Mouse (Mus musculus) kidney, embryonic 16.5 days (tissue): ENCODE measurements around the gene Hk2. TPM values are rescaled to one million over a fixed set of nuclear protein-coding genes. Genes with fewer than 3 reads are reported as not detected.

Experiments
- ATAC-seq: fragments of 200-750 bp; cut with Nextera tagmentation; 2 replicates; pipeline ENCODE4 v1.8.0; 2017; ENCODE audit warnings: moderate TSS enrichment; ENCODE audit not compliant: low FRiP score, low TSS enrichment
- H3K27ac ChIP-seq: fragments of 300-500 bp; sonication (generic); 2 replicates; pipeline ENCODE4 v1.5.1; 2014; ENCODE audit warnings: low read length
- H3K27me3 ChIP-seq: fragments of 300-500 bp; sonication (generic); 2 replicates; pipeline ENCODE4 v1.6.1; 2014; ENCODE audit warnings: low read length, control low read depth, mixed read lengths; ENCODE audit not compliant: insufficient read depth
- H3K36me3 ChIP-seq: fragments of 300-500 bp; sonication (generic); 2 replicates; pipeline ENCODE4 v1.6.1; 2014; ENCODE audit warnings: low read length, control low read depth, mixed read lengths; ENCODE audit not compliant: insufficient read depth
- H3K4me1 ChIP-seq: fragments of 300-500 bp; sonication (generic); 2 replicates; pipeline ENCODE4 v1.6.1; 2014; ENCODE audit warnings: low read length, control low read depth, mixed read lengths; ENCODE audit not compliant: insufficient read depth
- H3K4me2 ChIP-seq: fragments of 300-500 bp; sonication (generic); replicated peaks from 2 replicates; pipeline ENCODE4 v1.6.1; 2014; ENCODE audit warnings: low read depth, low read length
- H3K4me3 ChIP-seq: fragments of 300-500 bp; sonication (generic); 2 replicates; pipeline ENCODE4 v1.5.1; 2014; ENCODE audit warnings: mild to moderate bottlenecking, low read length
- H3K9ac ChIP-seq: fragments of 300-500 bp; sonication (generic); replicated peaks from 2 replicates; pipeline ENCODE4 v1.6.1; 2014; ENCODE audit warnings: low read length
- H3K9me3 ChIP-seq: fragments of 300-500 bp; sonication (generic); 2 replicates; pipeline ENCODE4 v1.6.1; 2016; ENCODE audit warnings: low read length, control low read depth
- WGBS: fragments of 180-500 bp; shearing (Covaris S2); extraction: QIAGEN DNeasy Blood & Tissue Kit; methylation state at CpG from one replicate; pipeline ENCODE4 v1.1.7; 2014; 5-methylcytosine and 5-hydroxymethylcytosine counted together
- polyA plus RNA-seq: library from polyadenylated mRNA; unstranded; fragments of >200 nt; fragmentation: Nextera tagmentation; extraction: Ambion mirVana; gene quantifications from 2 replicates; pipeline ENCODE4 v1.2.1, GENCODE M21; 2015

Gene Hk2
- polyA plus RNA-seq, 1 experiment from 2014 or later = 16.3 TPM

DNA sequence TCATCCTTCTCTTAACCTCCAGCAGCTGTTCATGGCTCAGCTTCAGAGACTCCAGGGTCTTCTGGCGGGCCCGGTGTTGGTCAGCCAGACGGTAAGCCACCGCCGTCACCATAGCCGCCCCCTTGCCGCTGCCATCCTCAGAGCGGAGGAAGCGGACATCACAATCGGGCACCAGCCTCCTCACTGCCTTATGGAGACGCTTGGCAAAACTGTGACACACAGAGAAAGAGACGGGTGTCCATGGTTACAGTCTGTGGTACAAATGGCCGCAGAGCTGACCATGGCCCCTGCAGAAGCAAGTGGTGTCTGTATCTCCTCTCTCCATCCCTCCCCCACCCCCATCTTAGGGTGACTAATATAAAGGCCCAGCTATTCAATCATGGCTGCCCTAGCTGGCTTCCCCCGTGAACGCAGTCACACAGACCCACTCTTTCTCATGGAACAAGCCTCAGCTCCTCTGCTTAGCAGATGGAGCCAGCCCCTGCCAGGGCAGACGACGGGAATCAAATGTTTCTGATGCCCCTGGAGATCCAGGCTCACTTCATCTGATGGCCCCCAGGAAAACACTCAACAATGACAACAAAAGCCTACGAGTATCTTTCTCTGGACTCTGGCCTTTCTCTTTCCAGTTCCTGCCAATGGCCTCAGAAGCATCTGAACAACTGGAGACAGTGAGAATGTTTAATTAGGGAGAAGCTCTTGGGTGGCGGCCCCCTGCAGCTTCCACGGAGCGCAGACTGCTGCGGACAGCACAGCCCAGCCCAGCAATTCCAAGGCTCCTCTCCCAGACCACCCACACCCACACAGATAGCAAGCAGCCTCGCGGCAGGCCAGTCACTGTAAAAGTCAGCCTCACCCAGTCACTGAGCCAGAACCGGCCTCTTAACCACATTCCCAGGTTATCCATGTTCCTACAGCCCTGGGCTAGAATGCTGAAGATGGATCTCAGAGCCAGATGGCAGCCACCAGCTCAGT lies 37.3 kb downstream of the Hk2 start:
- H3K27ac ChIP-seq = peak overlapping the region; percentile 63
- H3K9ac ChIP-seq = no peak overlapping the region
- H3K4me3 ChIP-seq = no peak overlapping the region
- 0 out of 2 replicates have a peak, but pooled peaks cover 3% of the 10 kb centered on the region for H3K4me1 ChIP-seq
- no peak overlapping the region; the same call in 1 of the 2 replicates for H3K4me2 ChIP-seq
- H3K27me3 ChIP-seq = no peaks in the 10 kb centered on the region
- H3K9me3 ChIP-seq = no peaks in the 10 kb centered on the region
- peak; percentile 52 for ATAC-seq
- WGBS = 81% methylated on average over 25 of the region's 25 CpGs
- H3K36me3 ChIP-seq = peaks cover 21% of the 10 kb centered on the region; the same call in 1 of the 2 replicates

DNA sequence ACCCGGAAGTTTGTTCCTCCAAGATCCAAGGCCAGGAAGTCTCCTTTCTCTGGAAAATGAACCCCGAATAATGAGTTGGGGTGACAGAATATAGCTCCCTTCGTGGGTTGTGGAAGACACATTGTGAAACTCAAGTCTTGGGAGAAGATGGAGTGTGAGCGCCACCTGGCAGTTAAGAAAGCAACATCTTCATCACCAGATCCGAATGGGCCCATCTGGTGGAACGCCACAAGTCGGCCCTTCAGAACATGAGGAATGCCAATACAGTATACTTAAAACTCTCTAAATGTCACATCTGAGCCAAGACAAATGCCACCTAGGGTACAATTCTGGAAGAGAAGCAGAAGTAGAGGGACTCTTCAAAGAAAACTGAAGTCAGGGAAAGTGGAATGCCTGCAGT lies 38.9 kb downstream of the Hk2 start:
- Histone ChIP-seq H3K4me1 (0 out of 2 replicates have a peak, but pooled peaks cover 1% of the 10 kb centered on the region), H3K9ac (no peak overlapping the region), H3K4me3 (no peak overlapping the region), H3K9me3 (no peaks in the 10 kb centered on the region), H3K27me3 (no peaks in the 10 kb centered on the region), H3K36me3 (peaks cover 31% of the 10 kb centered on the region; the same call in 1 of the 2 replicates), H3K4me2 (no peak overlapping the region), H3K27ac (no peak overlapping the region)
- no peak for ATAC-seq
- WGBS = 83% methylated on average over 7 of the region's 7 CpGs

DNA sequence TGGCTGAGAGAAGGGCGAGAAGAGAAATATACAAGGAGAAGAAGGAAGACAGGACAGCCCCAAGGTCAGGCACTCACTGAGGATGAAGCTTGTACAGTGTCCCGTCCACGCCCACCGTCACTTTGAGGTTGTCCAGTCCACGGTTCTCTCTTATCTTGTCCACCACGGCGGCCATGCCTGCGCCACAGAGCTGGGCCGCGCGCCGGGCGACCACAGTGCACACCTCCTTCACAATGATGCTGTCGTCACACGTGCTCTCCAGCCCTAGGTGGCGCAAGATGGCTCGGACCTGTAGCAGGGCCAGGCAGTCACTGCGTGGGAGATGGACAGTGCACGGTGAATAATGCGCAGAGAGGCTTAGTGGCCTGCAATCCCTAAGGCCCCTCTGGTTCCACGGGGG lies 45.6 kb downstream of the Hk2 start:
- H3K4me2 ChIP-seq = no peak overlapping the region
- ATAC-seq = no peak
- H3K4me1 ChIP-seq = no peaks in the 10 kb centered on the region
- H3K36me3 ChIP-seq = peaks cover 32% of the 10 kb centered on the region
- H3K4me3 ChIP-seq = no peak overlapping the region
- 94% methylated on average over 21 of the region's 21 CpGs for WGBS
- no peak overlapping the region for H3K27ac ChIP-seq
- H3K9me3 ChIP-seq = no peaks in the 10 kb centered on the region
- no peak overlapping the region for H3K9ac ChIP-seq
- H3K27me3 ChIP-seq = no peaks in the 10 kb centered on the region

DNA sequence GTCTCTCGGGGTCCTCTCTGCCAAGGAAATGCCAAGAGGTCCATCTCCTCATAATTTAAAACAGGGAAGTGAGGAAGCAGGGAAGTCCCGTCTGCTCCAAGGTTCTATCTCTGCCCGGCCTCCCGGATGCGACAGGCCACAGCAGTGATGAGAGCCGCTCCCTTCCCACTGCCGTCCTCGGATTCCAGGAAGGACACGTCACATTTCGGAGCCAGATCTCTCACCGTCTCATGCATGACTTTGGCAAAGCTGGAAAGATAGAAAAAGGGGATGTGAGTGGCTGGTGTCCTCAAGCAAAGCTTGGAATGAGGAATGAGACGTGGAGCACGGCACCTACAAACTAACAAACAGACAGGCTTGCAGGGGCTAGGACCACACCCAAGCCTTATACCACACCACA lies 47.0 kb downstream of the Hk2 start:
- Histone ChIP-seq H3K9me3 (no peaks in the 10 kb centered on the region), H3K36me3 (peaks cover 27% of the 10 kb centered on the region), H3K4me1 (peaks cover 7% of the 10 kb centered on the region; the same call in 1 of the 2 replicates), H3K27me3 (no peaks in the 10 kb centered on the region), H3K4me3 (no peak overlapping the region), H3K27ac (no peak overlapping the region), H3K4me2 (no peak overlapping the region), H3K9ac (no peak overlapping the region)
- WGBS = 90% methylated on average over 13 of the region's 13 CpGs
- no peak for ATAC-seq

DNA sequence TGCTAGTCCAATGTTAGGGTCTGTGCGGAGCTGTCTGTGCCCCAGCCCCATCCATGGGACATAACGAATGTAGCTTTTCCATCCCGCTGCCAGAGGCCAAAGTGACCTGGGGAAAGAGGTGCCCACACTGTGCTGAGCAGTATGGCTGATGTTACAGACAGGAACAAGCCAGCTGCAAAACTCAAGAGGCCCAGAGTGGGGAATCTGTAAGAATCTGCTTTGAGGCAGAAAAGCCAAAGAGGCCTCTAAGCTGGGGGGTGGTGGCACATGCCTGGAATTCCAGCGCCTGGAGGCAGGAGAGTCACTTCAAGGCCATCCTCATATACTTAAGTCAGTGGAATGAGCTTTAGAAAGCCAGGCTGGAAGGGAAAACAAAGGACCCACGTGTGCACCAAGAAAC lies 50.9 kb downstream of the Hk2 start:
- H3K4me2 ChIP-seq = no peak overlapping the region
- H3K36me3 ChIP-seq = peaks cover 6% of the 10 kb centered on the region; the same call in 1 of the 2 replicates
- H3K9me3 ChIP-seq = no peaks in the 10 kb centered on the region
- H3K4me3 ChIP-seq = no peak overlapping the region
- peak overlapping the region; percentile 73 for H3K27ac ChIP-seq
- peak; percentile 80 for ATAC-seq
- H3K9ac ChIP-seq = peak overlapping the region; percentile 32; the same call in 1 of the 2 replicates
- H3K27me3 ChIP-seq = no peaks in the 10 kb centered on the region
- 41% methylated on average over 5 of the region's 5 CpGs for WGBS
- peaks cover 7% of the 10 kb centered on the region; the same call in 1 of the 2 replicates for H3K4me1 ChIP-seq

DNA sequence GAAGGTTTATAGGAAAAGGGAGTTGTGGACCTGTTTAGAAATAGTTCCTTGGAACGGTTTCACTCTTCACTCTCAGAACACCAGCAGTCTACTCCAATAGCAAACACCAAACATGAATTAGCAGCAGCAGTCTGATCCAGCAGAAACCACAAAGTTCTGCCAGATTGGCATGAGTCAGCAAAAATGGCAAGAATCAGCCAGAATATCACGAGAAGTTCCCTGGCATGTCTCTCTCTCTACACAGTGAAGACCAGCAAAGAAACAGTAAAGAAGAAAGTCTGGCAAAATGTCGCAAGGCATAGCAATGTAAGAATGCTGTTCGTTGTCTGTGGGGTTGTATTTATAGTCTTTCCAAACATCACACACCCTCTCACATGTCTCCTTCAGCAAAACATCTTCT lies 58.1 kb downstream of the Hk2 start:
- ATAC-seq = no peak
- H3K27me3 ChIP-seq = no peaks in the 10 kb centered on the region
- WGBS = 81% methylated on average over 4 of the region's 4 CpGs
- H3K9me3 ChIP-seq = no peaks in the 10 kb centered on the region
- peaks cover 13% of the 10 kb centered on the region for H3K4me1 ChIP-seq
- no peak overlapping the region for H3K4me2 ChIP-seq
- H3K9ac ChIP-seq = no peak overlapping the region
- no peak overlapping the region for H3K27ac ChIP-seq
- H3K36me3 ChIP-seq = no peaks in the 10 kb centered on the region
- H3K4me3 ChIP-seq = no peak overlapping the region

DNA sequence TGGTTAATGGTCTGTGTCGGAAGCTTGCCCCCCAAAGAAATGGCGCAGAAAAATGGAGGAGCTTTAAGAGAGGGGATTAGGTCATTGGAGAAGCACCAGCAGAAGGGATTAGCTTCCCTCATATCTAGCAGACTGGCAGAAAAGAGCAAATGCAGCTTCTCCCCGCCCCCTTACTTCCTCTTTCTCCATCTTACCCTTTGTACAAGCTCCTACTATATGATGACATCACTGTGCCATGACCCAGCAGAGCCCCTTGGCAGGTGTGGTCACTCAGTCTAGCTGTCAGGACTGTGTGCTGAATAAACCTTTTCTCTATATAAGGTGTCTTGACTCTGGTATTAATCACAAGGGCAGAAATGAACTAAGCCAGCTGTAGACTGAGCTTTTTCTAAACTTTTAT lies 58.6 kb downstream of the Hk2 start:
- Histone ChIP-seq H3K27me3 (no peaks in the 10 kb centered on the region), H3K4me1 (peaks cover 13% of the 10 kb centered on the region), H3K9me3 (no peaks in the 10 kb centered on the region), H3K27ac (0 out of 2 replicates have a peak overlapping the region, but pooled peaks have one; percentile 12), H3K4me3 (no peak overlapping the region), H3K36me3 (no peaks in the 10 kb centered on the region), H3K9ac (0 out of 2 replicates have a peak overlapping the region, but pooled peaks have one; percentile 44), H3K4me2 (no peak overlapping the region)
- peak; percentile 70; the same call in 1 of the 2 replicates for ATAC-seq
- 70% methylated on average over 3 of the region's 3 CpGs for WGBS

DNA sequence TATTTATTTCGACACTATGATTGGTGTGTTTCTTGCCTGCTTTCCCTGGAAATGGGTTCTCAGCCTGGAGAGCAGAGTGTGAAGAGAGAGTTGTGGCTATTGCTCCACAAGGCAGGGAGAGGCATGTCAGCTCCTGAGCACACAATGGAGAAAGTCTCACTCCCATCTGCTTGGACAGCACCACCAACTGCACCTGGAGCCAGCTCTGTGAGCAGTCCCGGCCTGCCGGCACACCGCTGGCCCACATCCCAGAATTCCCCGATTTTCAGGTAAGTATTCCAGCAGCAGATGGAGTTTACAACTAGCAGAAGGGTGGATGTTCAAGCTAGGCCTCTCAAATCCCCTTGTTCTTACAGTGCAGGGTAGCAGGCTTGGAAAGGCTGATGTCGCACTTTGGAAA lies 59.0 kb downstream of the Hk2 start:
- Histone ChIP-seq H3K4me2 (no peak overlapping the region), H3K36me3 (no peaks in the 10 kb centered on the region), H3K4me3 (no peak overlapping the region), H3K9ac (peak overlapping the region; percentile 44; the same call in 1 of the 2 replicates), H3K9me3 (no peaks in the 10 kb centered on the region), H3K27ac (0 out of 2 replicates have a peak overlapping the region, but pooled peaks have one; percentile 12), H3K27me3 (no peaks in the 10 kb centered on the region), H3K4me1 (peaks cover 13% of the 10 kb centered on the region)
- 65% methylated on average over 6 of the region's 6 CpGs for WGBS
- peak; percentile 43 for ATAC-seq

DNA sequence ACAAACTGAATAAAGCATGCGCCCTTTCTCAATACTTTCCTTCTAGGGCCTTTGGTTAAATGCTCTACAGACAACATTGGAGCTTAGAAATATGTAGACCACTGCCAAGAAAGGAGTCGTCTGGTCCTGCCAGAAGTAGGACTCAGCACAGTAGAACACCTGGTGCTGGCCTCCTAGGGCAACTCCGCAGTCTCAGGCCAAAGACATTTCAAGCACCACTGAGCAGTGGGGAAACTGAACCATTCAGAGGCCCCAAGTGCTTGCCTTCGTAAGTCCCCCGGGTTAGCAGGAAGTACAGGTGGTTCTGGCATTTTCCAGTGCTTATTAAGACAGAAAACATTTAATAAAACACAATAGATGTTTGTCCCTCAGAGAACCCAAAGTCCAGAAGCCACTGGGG lies 59.4 kb downstream of the Hk2 start:
- 54% methylated on average over 5 of the region's 5 CpGs for WGBS

DNA sequence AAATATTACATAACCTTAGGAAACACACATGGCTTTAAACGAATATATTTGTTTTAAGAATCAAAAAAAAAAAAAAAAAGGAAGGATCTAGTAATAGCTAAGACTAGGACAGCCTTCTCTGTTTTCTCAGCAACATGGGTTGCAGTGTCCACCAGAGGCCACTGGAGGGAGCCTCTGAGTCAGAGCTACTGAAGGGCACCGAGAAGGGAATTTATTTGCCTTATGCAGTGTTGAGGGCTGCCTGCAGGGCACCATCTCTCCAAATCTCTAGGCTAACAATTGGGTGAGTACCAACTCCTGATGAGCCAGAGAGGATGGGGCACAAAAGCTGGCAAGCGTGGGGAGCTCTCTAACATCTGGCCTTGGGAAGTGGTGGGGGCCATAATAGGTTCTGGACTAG lies 60.0 kb downstream of the Hk2 start:
- no peaks in the 10 kb centered on the region for H3K27me3 ChIP-seq
- no peak overlapping the region for H3K4me3 ChIP-seq
- H3K4me2 ChIP-seq = no peak overlapping the region
- no peak overlapping the region for H3K9ac ChIP-seq
- no peak overlapping the region for H3K27ac ChIP-seq
- WGBS = 19% methylated on average over 3 of the region's 3 CpGs
- peaks cover 13% of the 10 kb centered on the region for H3K4me1 ChIP-seq
- H3K36me3 ChIP-seq = no peaks in the 10 kb centered on the region
- no peaks in the 10 kb centered on the region for H3K9me3 ChIP-seq
- ATAC-seq = peak; percentile 52; the same call in 1 of the 2 replicates

More for the DNA sequence above, 59.4 kb downstream of the Hk2 start:
- H3K9me3 ChIP-seq = no peaks in the 10 kb centered on the region
- no peaks in the 10 kb centered on the region for H3K36me3 ChIP-seq
- H3K9ac ChIP-seq = no peak overlapping the region
- no peak overlapping the region for H3K4me3 ChIP-seq
- H3K27ac ChIP-seq = 0 out of 2 replicates have a peak overlapping the region, but pooled peaks have one; percentile 29
- H3K27me3 ChIP-seq = no peaks in the 10 kb centered on the region
- H3K4me2 ChIP-seq = no peak overlapping the region
- peaks cover 13% of the 10 kb centered on the region for H3K4me1 ChIP-seq
- ATAC-seq = peak; percentile 39; the same call in 1 of the 2 replicates
